Mouse (Mus musculus): Measurements from ENCODE around the gene Apoc3.
A peak's percentile ranks its signal among the peaks of the same experiment; 100 is the strongest.

Apoc3 gene

GRCm38 (mm10) chr9:46192642-46193041 is 42.8 kb downstream of the Apoc3 start:
- no peak for DNase-seq (ENCODE audit: low spot score in 2 of 2)

DNA sequence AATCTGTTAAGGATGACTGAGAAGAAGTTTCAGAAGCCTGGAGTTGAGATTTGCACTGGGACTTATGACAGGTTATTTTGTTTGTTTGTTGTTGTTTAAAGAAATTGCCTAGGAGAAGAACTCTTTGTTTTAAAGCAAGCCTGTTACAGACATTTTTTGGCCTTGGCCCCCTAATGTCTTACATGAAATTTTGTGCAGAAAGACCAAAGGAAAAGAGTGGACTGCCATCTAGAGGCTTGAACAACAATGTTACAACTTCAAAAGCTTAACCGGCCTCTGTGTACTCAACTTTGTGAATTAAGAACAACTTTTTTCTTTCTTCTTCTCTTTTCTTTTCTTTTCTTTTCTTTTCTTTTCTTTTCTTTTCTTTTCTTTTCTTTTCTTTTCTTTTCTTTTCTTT is 43.8 kb downstream of the Apoc3 start:
- no peak for DNase-seq (ENCODE audit: low spot score in 2 of 2)

- DNase-seq (ENCODE audit: low spot score in 2 of 2) = no peak
Measured at GRCm38 (mm10) chr9:46191234-46191633, 44.2 kb downstream of the Apoc3 start.

- no peak for DNase-seq (ENCODE audit: low spot score in 2 of 2)
Measured at GRCm38 (mm10) chr9:46189381-46189780, 46.1 kb downstream of the Apoc3 start.

DNA sequence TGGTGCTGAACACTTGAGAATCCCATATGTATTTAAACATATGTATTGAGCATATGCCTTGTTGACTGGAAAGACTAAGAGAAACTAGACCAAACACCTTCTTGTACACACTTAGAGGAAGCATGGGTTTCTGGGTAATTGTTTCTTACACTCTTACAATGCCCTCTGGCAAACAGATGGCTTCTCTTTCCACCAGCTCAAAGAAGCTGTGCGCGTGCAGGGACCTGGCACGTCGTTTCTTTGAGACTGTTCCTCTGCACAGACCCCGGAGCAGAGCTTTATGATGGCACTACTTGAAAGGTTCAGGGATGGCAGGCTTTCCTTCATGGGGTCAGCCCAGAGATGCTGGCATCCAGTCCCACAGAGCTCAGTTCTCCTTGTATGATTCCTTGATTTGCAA is 46.5 kb downstream of the Apoc3 start:
- no peak for DNase-seq (ENCODE audit: low spot score in 2 of 2)

DNA sequence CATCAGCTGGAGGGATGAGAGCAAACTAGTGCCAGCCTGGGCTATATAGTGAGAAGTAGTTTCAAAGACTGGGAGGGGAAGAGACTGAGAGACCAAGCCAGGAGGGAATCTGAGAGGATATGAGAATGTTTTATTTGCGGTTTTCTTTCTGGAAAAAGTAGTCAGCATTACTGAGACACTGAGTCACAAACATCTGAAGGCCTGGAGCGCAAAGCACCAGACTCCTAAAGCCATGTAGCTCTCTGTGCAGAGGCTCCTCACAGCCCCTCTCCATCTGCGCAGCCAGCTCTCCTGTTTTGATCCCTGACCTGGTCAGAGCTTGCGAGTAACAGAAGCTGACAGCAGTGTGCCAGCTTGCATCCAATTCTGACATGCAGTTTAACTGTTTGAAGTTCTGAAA is 47.1 kb downstream of the Apoc3 start:
- no peak for DNase-seq (ENCODE audit: low spot score in 2 of 2)

- no peak for DNase-seq (ENCODE audit: low spot score in 2 of 2)
Measured at GRCm38 (mm10) chr9:46186387-46186786, 49.0 kb downstream of the Apoc3 start.

- peak in 1 of 2 experiments; percentile 29 for DNase-seq (ENCODE audit: low spot score in 2 of 2)
Measured at GRCm38 (mm10) chr9:46185191-46185590, 50.2 kb downstream of the Apoc3 start.

GRCm38 (mm10) chr9:46184542-46184941 is 50.9 kb downstream of the Apoc3 start:
- no peak for DNase-seq (ENCODE audit: low spot score in 2 of 2)

Data from spleen, postnatal 10 days (tissue).